Mouse (Mus musculus) bone marrow macrophage, adult 2 months (primary cell): Measurements from ENCODE around the gene Fbxl17.

Source experiments
- CTCF ChIP-seq: IDR thresholded peaks from 2 replicates; pipeline ENCODE4 v1.5.1; 2012; ENCODE audit warnings: low read depth, mild to moderate bottlenecking, low read length, moderate library complexity
- POLR2A ChIP-seq: IDR thresholded peaks from 2 replicates; pipeline ENCODE4 v1.6.1; 2012; ENCODE audit warnings: mild to moderate bottlenecking, low read depth, low read length, borderline replicate concordance

DNA sequence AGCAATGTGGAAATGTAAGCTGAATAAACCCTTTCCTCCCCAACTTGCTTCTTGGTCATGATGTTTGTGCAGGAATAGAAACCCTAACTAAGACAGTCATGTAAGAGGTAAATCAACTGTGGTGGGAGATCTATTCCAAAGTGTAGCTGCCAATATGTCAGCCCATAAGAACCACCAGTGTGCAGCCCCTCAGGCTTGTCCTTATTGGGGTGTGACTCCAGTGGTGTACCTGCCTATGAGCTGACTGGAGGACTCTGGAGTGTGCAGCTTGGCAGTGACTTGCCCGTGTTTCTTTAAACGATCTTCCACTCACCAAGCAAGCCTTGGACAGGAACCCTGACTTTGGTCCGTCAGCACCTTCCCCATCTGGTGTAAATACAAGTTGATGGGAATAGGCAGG, 188.2 kb downstream of the Fbxl17 start:
- TF ChIP-seq CTCF (no peak), POLR2A (no peak)
